In the genomic region with DNA sequence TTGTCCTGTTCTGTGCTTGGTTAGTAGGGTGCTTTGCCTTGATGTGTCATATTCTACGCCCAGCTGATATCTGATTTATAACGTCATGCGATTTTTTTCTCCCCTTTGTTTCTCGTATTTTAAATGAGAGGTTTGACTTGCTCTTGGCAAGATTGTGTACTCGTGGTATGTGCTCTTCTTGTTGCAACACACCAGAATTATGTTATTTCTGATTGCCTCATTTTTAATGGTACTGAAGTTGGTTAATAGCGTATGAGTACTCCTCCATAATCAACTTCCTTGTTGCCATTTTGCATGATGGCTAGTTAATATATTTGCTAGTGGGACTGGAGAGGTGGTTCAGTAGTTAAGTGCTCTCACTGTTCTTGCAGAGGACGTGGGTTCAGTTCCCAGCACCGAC, we compare ENCODE assay signal across 13 mouse cellular contexts.
"Had no signal": no experiment of that assay in that cellular context is flagged by ENCODE, and none has a peak within 500 bp of the region (broad histone marks: within the 10 kb centered on the region; RNA-seq: fewer than 3 reads in every experiment).

No protein-coding gene starts in this region.

- DNase-seq: gastrocnemius, adult 2 months; gastrocnemius, postnatal 10 days; gastrocnemius, postnatal 25 days; heart, adult 11 months; heart, adult 2 months; heart, postnatal 14 days; heart, postnatal 36 days; kidney, adult 11 months; kidney, adult 2 months; kidney, adult 9 months; kidney, postnatal 25 days; kidney, postnatal 4 days; liver had no signal
